Mouse (Mus musculus) C2C12 (cell line): ENCODE results near the gene Lrrc63. TPM values are rescaled to one million over a fixed set of nuclear protein-coding genes. Genes with fewer than 3 reads are reported as not detected.

Experiments
- H3K27me3 ChIP-seq: one replicate; pipeline ENCODE4 v1.6.1; 2011; ENCODE audit not compliant: control insufficient read depth, insufficient read depth, insufficient read length
- H3K36me3 ChIP-seq: one replicate; pipeline ENCODE4 v1.6.1; 2011; ENCODE audit not compliant: control insufficient read depth, insufficient read depth
- H3K4me3 ChIP-seq: one replicate; pipeline ENCODE4 v1.5.1; 2011; ENCODE audit warnings: mild to moderate bottlenecking, control low read depth; ENCODE audit not compliant: poor library complexity, insufficient read depth, severe bottlenecking
- H3K79me2 ChIP-seq: one replicate; pipeline ENCODE4 v1.6.1; 2011; ENCODE audit not compliant: control insufficient read depth, insufficient read depth
- H3K79me3 ChIP-seq: one replicate; pipeline ENCODE4 v1.6.1; 2011; ENCODE audit warnings: low read depth, control low read depth
- H3ac ChIP-seq: one replicate; pipeline ENCODE3; 2011; ENCODE audit warnings: low read depth; ENCODE audit not compliant: control insufficient read depth, insufficient read length
- CEBPB ChIP-seq: IDR thresholded peaks from one replicate; pipeline ENCODE4 v1.6.1; 2011; ENCODE audit warnings: low read depth, mild to moderate bottlenecking, control low read depth, moderate library complexity
- CTCF ChIP-seq: IDR thresholded peaks from one replicate; pipeline ENCODE4 v1.5.1; 2011; ENCODE audit not compliant: control insufficient read depth, insufficient read depth, insufficient read length
- FOSL1 ChIP-seq: IDR thresholded peaks from one replicate; pipeline ENCODE4 v1.8.0; 2011; ENCODE audit warnings: mild to moderate bottlenecking, low read length; ENCODE audit not compliant: poor library complexity, insufficient read depth, severe bottlenecking
- MAX ChIP-seq: IDR thresholded peaks from one replicate; pipeline ENCODE4 v1.6.1; 2011; ENCODE audit warnings: mild to moderate bottlenecking, control low read depth
- MYOD1 ChIP-seq: IDR thresholded peaks from one replicate; pipeline ENCODE4 v1.6.1; 2011; ENCODE audit warnings: low read depth; ENCODE audit not compliant: control insufficient read depth, insufficient read length
- MYOG ChIP-seq: IDR thresholded peaks from one replicate; pipeline ENCODE4 v1.6.1; 2011; ENCODE audit not compliant: control insufficient read depth, insufficient read length; ENCODE audit errors: extremely low read depth
- USF1 ChIP-seq: IDR thresholded peaks from one replicate; pipeline ENCODE4 v1.6.1; 2011; ENCODE audit warnings: low read depth, mild to moderate bottlenecking, control low read depth, moderate library complexity
- polyA plus RNA-seq: library from polyadenylated mRNA; unstranded; fragments of >200 nt; fragmentation: generic; extraction: Trizol; gene quantifications from one replicate; pipeline ENCODE4 v1.2.1, GENCODE M21; 2012; ENCODE audit warnings: missing spikeins

Gene Lrrc63
- polyA plus RNA-seq, 1 experiment, result not detected

DNA sequence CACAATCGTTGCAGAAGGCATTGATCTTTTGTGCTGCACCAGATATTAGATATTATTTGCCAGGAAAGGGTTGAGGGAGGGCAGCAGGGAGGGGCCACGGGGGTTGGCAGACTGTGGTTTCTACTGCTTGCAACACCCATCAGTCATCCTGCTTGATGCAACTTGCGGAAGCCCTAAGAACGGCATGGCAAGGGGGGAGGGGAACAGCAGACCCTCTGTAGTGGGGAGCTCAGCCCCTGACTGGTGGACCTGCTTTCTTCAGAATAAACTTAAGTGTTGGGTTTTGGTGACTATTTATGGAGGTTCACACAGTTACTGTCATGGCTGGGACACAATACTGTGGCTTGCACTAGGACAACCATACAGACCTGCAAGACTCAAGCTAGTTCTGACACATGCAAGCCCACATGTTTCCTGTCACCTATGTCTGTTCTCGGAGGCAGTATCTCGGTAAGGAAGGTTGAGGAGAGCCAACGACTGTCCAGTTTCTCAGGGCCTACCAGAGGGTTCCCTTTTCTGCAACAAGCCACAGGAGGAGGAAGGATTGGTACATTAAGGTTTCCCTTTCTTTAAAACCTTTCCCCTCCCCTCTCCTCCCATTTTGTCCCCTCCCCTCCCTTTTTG is 61.2 kb downstream of the Lrrc63 start:
- Histone ChIP-seq H3K27me3 (peaks cover under 1% of the 10 kb centered on the region), H3K79me3 (no peaks in the 10 kb centered on the region), H3K36me3 (no peaks in the 10 kb centered on the region), H3K79me2 (no peaks in the 10 kb centered on the region), H3K4me3 (no peak overlapping the region), H3ac (no peak overlapping the region)
- TF ChIP-seq USF1, result no peak
- TF ChIP-seq CEBPB, result no peak
- no peak for TF ChIP-seq CTCF
- no peak for TF ChIP-seq MAX
- no peak for TF ChIP-seq MYOG
- no peak for TF ChIP-seq MYOD1
- TF ChIP-seq FOSL1, result no peak

- no peaks in the 10 kb centered on the region for H3K36me3 ChIP-seq
- no peaks in the 10 kb centered on the region for H3K79me3 ChIP-seq
- H3K4me3 ChIP-seq, result no peak overlapping the region
- no peaks in the 10 kb centered on the region for H3K27me3 ChIP-seq
- H3K79me2 ChIP-seq, result no peaks in the 10 kb centered on the region
- TF ChIP-seq MAX (no peak), USF1 (no peak)
- H3ac ChIP-seq, result no peak overlapping the region
Measured at GRCm38 (mm10) chr14:75068430-75069112, 62.1 kb downstream of the Lrrc63 start.

DNA sequence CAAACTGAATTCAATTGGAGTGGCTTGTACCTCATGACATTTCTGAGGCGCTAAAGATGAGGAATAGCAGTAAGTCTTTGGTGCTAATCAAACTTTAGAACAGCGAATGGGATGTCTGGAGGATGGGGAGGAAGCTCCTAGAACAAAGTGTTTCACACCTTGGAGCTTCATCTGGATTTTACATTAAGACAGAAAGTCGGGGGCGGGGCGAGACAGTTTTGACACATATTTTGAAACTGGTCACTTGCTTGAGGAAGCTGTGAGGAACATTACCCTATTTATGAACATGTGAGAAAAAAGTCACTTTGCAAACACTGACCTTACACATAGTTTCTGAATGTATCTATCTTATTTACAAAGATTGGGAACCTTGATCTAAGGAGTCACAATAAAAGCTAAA is 65.5 kb downstream of the Lrrc63 start:
- Histone ChIP-seq H3ac (no peak overlapping the region), H3K27me3 (no peaks in the 10 kb centered on the region), H3K79me2 (no peaks in the 10 kb centered on the region), H3K36me3 (no peaks in the 10 kb centered on the region), H3K4me3 (no peak overlapping the region), H3K79me3 (no peaks in the 10 kb centered on the region)
- TF ChIP-seq CTCF (no peak), MAX (no peak), USF1 (no peak), CEBPB (no peak), FOSL1 (no peak), MYOD1 (no peak), MYOG (no peak)

DNA sequence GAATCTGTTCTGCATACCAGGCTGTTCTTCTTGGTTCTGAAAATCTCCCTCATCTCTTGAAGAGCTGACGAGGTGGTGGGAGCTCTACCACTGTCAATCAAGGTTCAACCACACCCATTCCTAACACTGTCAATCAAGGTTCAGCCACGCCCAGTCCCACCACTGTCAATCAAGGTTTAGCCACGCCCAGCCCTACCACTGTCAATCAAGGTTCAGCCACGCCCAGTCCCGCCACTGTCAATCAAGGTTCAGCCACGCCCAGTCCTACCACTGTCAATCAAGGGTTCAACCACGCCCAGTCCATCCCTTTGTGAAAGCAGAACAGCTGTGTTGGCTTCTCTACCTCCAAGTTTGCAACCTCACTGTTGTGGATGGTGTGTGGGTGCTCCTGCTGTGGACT is 66.2 kb downstream of the Lrrc63 start:
- Histone ChIP-seq H3K36me3 (no peaks in the 10 kb centered on the region), H3K79me2 (no peaks in the 10 kb centered on the region), H3K27me3 (no peaks in the 10 kb centered on the region), H3K4me3 (no peak overlapping the region), H3ac (no peak overlapping the region), H3K79me3 (no peaks in the 10 kb centered on the region)
- no peak for TF ChIP-seq CTCF
- no peak for TF ChIP-seq CEBPB
- TF ChIP-seq MAX, result no peak
- no peak for TF ChIP-seq USF1
- TF ChIP-seq MYOG, result no peak
- no peak for TF ChIP-seq MYOD1
- TF ChIP-seq FOSL1, result no peak

DNA sequence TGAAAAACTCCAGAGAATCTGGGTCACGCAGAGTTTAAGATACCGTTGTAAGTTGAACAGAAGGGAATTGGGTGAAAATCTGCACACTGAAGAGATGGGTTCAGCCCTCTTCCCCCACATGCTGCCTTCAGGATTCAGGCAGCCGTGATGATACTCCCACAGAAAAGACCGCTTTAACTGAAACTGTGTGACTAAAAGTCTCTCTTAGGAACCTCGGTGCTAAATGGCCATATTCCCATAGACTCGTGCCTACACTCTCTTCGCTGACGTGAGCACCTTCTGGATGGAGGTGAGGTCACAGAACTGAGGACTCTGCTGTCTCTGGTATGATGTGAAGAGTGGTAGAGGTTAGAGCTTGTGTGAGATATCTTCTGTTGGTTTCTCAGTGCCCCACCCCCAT is 66.7 kb downstream of the Lrrc63 start:
- no peak for TF ChIP-seq MYOD1
- no peak for TF ChIP-seq MAX
- no peak for TF ChIP-seq USF1
- no peak for TF ChIP-seq MYOG
- TF ChIP-seq FOSL1, result no peak
- no peak for TF ChIP-seq CTCF
- no peak for TF ChIP-seq CEBPB

GRCm38 (mm10) chr14:75060562-75060961 is 70.1 kb downstream of the Lrrc63 start:
- TF ChIP-seq USF1 (no peak), CEBPB (no peak), CTCF (peak; percentile 18), MAX (no peak)
- Histone ChIP-seq H3K4me3 (no peak overlapping the region), H3K36me3 (no peaks in the 10 kb centered on the region), H3ac (no peak overlapping the region), H3K79me2 (no peaks in the 10 kb centered on the region), H3K79me3 (no peaks in the 10 kb centered on the region), H3K27me3 (no peaks in the 10 kb centered on the region)

More for the DNA sequence above, 66.7 kb downstream of the Lrrc63 start:
- Histone ChIP-seq H3K79me3 (no peaks in the 10 kb centered on the region), H3K27me3 (no peaks in the 10 kb centered on the region), H3K4me3 (no peak overlapping the region), H3K36me3 (no peaks in the 10 kb centered on the region), H3ac (no peak overlapping the region), H3K79me2 (no peaks in the 10 kb centered on the region)
